24 mouse cellular contexts compared by ENCODE assay signal in the genomic region with DNA sequence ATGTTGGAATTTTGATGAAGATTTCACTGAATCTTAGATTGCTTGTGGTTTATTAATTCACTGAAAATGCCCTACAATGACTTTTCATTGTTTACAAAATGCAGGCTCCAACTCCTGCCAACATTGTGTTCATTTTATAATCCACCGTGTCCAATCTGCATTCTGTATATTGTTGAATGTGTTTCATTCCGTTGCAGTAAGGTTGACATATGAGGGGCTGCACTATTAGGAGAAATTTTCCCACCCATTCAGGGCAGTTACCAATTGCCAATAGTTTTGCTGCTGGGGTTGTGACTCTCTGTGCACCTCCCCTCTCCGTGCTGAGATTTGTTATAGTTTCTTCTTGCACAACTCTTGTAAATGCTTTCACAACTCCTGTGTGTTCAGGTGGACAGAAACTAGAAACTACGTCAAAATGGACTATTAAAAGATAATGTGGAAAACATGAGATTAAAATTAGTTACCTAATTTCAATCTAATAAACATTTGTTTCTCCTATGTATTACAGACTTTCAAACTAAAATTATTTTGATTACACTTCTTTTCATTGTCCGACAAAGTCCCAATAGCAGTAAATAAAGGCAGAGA.
DNase-seq lines count a peak whose midpoint lies in the region; ATAC-seq and TF ChIP-seq lines count a peak whose summit lies in the region.
"Had no signal": no experiment of that assay in that cellular context is flagged by ENCODE, and none has a peak within 500 bp of the region (broad histone marks: within the 10 kb centered on the region; RNA-seq: fewer than 3 reads in every experiment).

No protein-coding gene starts in this region.

- H3K79me2 ChIP-seq in liver, adult 2 months (ENCODE audit: control insufficient read depth, insufficient read depth, low read length) = no peaks in the 10 kb centered on the region

- no peak overlapping the region for H3K4me2 ChIP-seq in hindbrain, embryonic 11.5 days (replicated peaks; ENCODE audit: low read depth, low read length)
- H3K4me2 ChIP-seq in hindbrain, embryonic 14.5 days (replicated peaks) = no peak overlapping the region
- no peak overlapping the region for H3K4me2 ChIP-seq in liver, postnatal 0 days (ENCODE audit: low read depth, low read length)
- H3K4me2 ChIP-seq in midbrain, embryonic 12.5 days (replicated peaks) = no peak overlapping the region
- H3K4me2 ChIP-seq: embryonic facial prominence, embryonic 12.5 days; forebrain, embryonic 13.5 days; forebrain, embryonic 15.5 days had no signal

- H3K27me3 ChIP-seq in hindbrain, embryonic 11.5 days (ENCODE audit: control insufficient read depth, insufficient read depth, low read length) = no peaks in the 10 kb centered on the region
- H3K27me3 ChIP-seq in hindbrain, embryonic 14.5 days (ENCODE audit: control insufficient read depth, insufficient read depth, low read length) = no peaks in the 10 kb centered on the region
- H3K27me3 ChIP-seq in liver, adult 2 months (ENCODE audit: control insufficient read depth, insufficient read depth, low read length) = no peaks in the 10 kb centered on the region
- H3K27me3 ChIP-seq in liver, postnatal 0 days (ENCODE audit: insufficient read depth, low read length) = no peaks in the 10 kb centered on the region
- no peaks in the 10 kb centered on the region for H3K27me3 ChIP-seq in midbrain, embryonic 12.5 days
- H3K27me3 ChIP-seq in midbrain, embryonic 10.5 days (ENCODE audit: low read depth, poor library complexity, severe bottlenecking) = no peaks in the 10 kb centered on the region
- H3K27me3 ChIP-seq: CH12.LX; embryonic facial prominence, embryonic 12.5 days; forebrain, embryonic 13.5 days; forebrain, embryonic 15.5 days; Patski had no signal

- no peak overlapping the region for H3K27ac ChIP-seq in hindbrain, embryonic 11.5 days (ENCODE audit: low read depth, low read length)
- no peak overlapping the region for H3K27ac ChIP-seq in hindbrain, embryonic 14.5 days
- no peak overlapping the region for H3K27ac ChIP-seq in liver, adult 2 months (replicated peaks; ENCODE audit: insufficient read depth, low read depth, low read length)
- no peak overlapping the region for H3K27ac ChIP-seq in liver, postnatal 0 days (ENCODE audit: low read depth)
- H3K27ac ChIP-seq in midbrain, embryonic 12.5 days (replicated peaks) = no peak overlapping the region
- H3K27ac ChIP-seq in midbrain, embryonic 10.5 days (replicated peaks) = no peak overlapping the region
- H3K27ac ChIP-seq: embryonic facial prominence, embryonic 10.5 days; embryonic facial prominence, embryonic 12.5 days; forebrain, embryonic 13.5 days; forebrain, embryonic 15.5 days had no signal

- no peak for TF ChIP-seq CTCF in liver, adult 2 months (IDR thresholded peaks at IDR 0.05; ENCODE audit: low read depth, low read length)
- TF ChIP-seq CTCF in liver, postnatal 0 days (IDR thresholded peaks at IDR 0.05; ENCODE audit: low read depth) = no peak

- TF ChIP-seq EP300 in liver, postnatal 0 days (IDR thresholded peaks at IDR 0.05; ENCODE audit: low read depth) = no peak

- H3K9me3 ChIP-seq in hindbrain, embryonic 11.5 days (ENCODE audit: control insufficient read depth, low read length) = no peaks in the 10 kb centered on the region
- no peaks in the 10 kb centered on the region for H3K9me3 ChIP-seq in hindbrain, embryonic 14.5 days (ENCODE audit: control insufficient read depth, low read length)
- H3K9me3 ChIP-seq in liver, postnatal 0 days (ENCODE audit: low read length) = peaks cover 2% of the 10 kb centered on the region; the same call in 1 of the 2 replicates
- no peaks in the 10 kb centered on the region for H3K9me3 ChIP-seq in midbrain, embryonic 12.5 days
- H3K9me3 ChIP-seq in midbrain, embryonic 10.5 days (replicated peaks) = no peaks in the 10 kb centered on the region
- H3K9me3 ChIP-seq: embryonic facial prominence, embryonic 10.5 days; embryonic facial prominence, embryonic 12.5 days; forebrain, embryonic 13.5 days; forebrain, embryonic 15.5 days had no signal

- no peaks in the 10 kb centered on the region for H3K4me1 ChIP-seq in hindbrain, embryonic 11.5 days (replicated peaks; ENCODE audit: control insufficient read depth, insufficient read depth, low read length)
- H3K4me1 ChIP-seq in hindbrain, embryonic 14.5 days (replicated peaks; ENCODE audit: control insufficient read depth, insufficient read depth, low read length) = no peaks in the 10 kb centered on the region
- no peaks in the 10 kb centered on the region for H3K4me1 ChIP-seq in liver, adult 2 months (ENCODE audit: control insufficient read depth, insufficient read depth, low read length)
- H3K4me1 ChIP-seq in liver, postnatal 0 days (ENCODE audit: insufficient read depth) = no peaks in the 10 kb centered on the region
- no peaks in the 10 kb centered on the region for H3K4me1 ChIP-seq in midbrain, embryonic 12.5 days
- no peaks in the 10 kb centered on the region for H3K4me1 ChIP-seq in midbrain, embryonic 10.5 days
- H3K4me1 ChIP-seq: embryonic facial prominence, embryonic 10.5 days; embryonic facial prominence, embryonic 12.5 days; forebrain, embryonic 13.5 days; forebrain, embryonic 15.5 days had no signal

- no peak for DNase-seq in hindbrain, embryonic 11.5 days (ENCODE audit: low spot score)
- no peak for DNase-seq in hindbrain, embryonic 14.5 days (ENCODE audit: low spot score)
- DNase-seq in liver, adult 2 months (ENCODE audit: extremely low read depth, low read depth, low spot score) = peak; percentile 53
- no peak for DNase-seq in liver, postnatal 0 days
- DNase-seq in midbrain, embryonic 10.5 days (ENCODE audit: low spot score) = no peak
- DNase-seq: adrenal gland, adult 8-10 months; adrenal gland, postnatal 14 days; adrenal gland, postnatal 36 days; B cell, adult 2 months; cerebellum, adult 11-12 months; cerebellum, adult 2 months; cerebellum, adult 9-10 months; cerebellum, postnatal 10 days; cerebellum, postnatal 25 days had no signal

- ATAC-seq in hindbrain, embryonic 11.5 days (ENCODE audit: low FRiP score) = peak; percentile 41
- ATAC-seq in hindbrain, embryonic 14.5 days (ENCODE audit: low FRiP score) = no peak
- ATAC-seq in liver, postnatal 0 days = no peak
- ATAC-seq in midbrain, embryonic 12.5 days (ENCODE audit: low FRiP score, low read depth) = peak; percentile 71; the same call in 1 of the 2 replicates
- ATAC-seq: activated CD4-positive, CD25-positive, alpha-beta regulatory T cell, adult 4 months; CD4-positive, CD25-positive, alpha-beta regulatory T cell, adult 4 months; forebrain, embryonic 13.5 days; forebrain, embryonic 15.5 days; Patski had no signal

- WGBS in hindbrain, embryonic 11.5 days = 65% methylated on average over 5 of the region's 5 CpGs
- 53% methylated on average over 5 of the region's 5 CpGs for WGBS in hindbrain, embryonic 14.5 days
- 67% methylated on average over 5 of the region's 5 CpGs for WGBS in liver, adult 2 months
- 70% methylated on average over 5 of the region's 5 CpGs for WGBS in liver, postnatal 0 days (ENCODE audit: insufficient replicate concordance)
- WGBS in midbrain, embryonic 12.5 days = 74% methylated on average over 5 of the region's 5 CpGs
- WGBS in midbrain, embryonic 10.5 days = 87% methylated on average over 5 of the region's 5 CpGs

- no peaks in the 10 kb centered on the region for H3K36me3 ChIP-seq in hindbrain, embryonic 11.5 days (ENCODE audit: control insufficient read depth, insufficient read depth, low read length)
- H3K36me3 ChIP-seq in hindbrain, embryonic 14.5 days (replicated peaks; ENCODE audit: control insufficient read depth, insufficient read depth) = no peaks in the 10 kb centered on the region
- no peaks in the 10 kb centered on the region for H3K36me3 ChIP-seq in liver, adult 2 months (ENCODE audit: control insufficient read depth, insufficient read depth, low read length)
- no peaks in the 10 kb centered on the region for H3K36me3 ChIP-seq in liver, postnatal 0 days (replicated peaks; ENCODE audit: insufficient read depth, low read length)
- no peaks in the 10 kb centered on the region for H3K36me3 ChIP-seq in midbrain, embryonic 12.5 days
- no peaks in the 10 kb centered on the region for H3K36me3 ChIP-seq in midbrain, embryonic 10.5 days
- H3K36me3 ChIP-seq: embryonic facial prominence, embryonic 10.5 days; embryonic facial prominence, embryonic 12.5 days; forebrain, embryonic 15.5 days; G1E had no signal

- TF ChIP-seq POLR2A in liver, adult 2 months (IDR thresholded peaks at IDR 0.05; ENCODE audit: extremely low read depth, insufficient read depth, low read length) = no peak

- H3K9ac ChIP-seq in hindbrain, embryonic 11.5 days (ENCODE audit: low read depth, low read length) = no peak overlapping the region
- H3K9ac ChIP-seq in hindbrain, embryonic 14.5 days = no peak overlapping the region
- no peak overlapping the region for H3K9ac ChIP-seq in liver, adult 2 months (ENCODE audit: low read depth, low read length)
- no peak overlapping the region for H3K9ac ChIP-seq in liver, postnatal 0 days (replicated peaks)
- H3K9ac ChIP-seq in midbrain, embryonic 12.5 days (replicated peaks) = no peak overlapping the region
- H3K9ac ChIP-seq: embryonic facial prominence, embryonic 12.5 days; forebrain, embryonic 13.5 days; forebrain, embryonic 15.5 days had no signal

- H3K4me3 ChIP-seq in hindbrain, embryonic 11.5 days (ENCODE audit: low read depth, low read length) = no peak overlapping the region
- H3K4me3 ChIP-seq in hindbrain, embryonic 14.5 days (replicated peaks; ENCODE audit: low read length) = no peak overlapping the region
- H3K4me3 ChIP-seq in liver, adult 2 months (ENCODE audit: insufficient read depth, low read depth, low read length) = no peak overlapping the region
- no peak overlapping the region for H3K4me3 ChIP-seq in liver, postnatal 0 days (ENCODE audit: low read depth, low read length)
- no peak overlapping the region for H3K4me3 ChIP-seq in midbrain, embryonic 12.5 days
- H3K4me3 ChIP-seq in midbrain, embryonic 10.5 days = no peak overlapping the region
- H3K4me3 ChIP-seq: embryonic facial prominence, embryonic 10.5 days; embryonic facial prominence, embryonic 12.5 days; forebrain, embryonic 13.5 days; forebrain, embryonic 15.5 days had no signal

Comparison
In these comparisons a context has a peak if more than half of its experiments do, and no peak if none do; other contexts are left out.
1. ATAC-seq: peak in hindbrain, embryonic 11.5 days (single experiment) and midbrain, embryonic 12.5 days (single experiment); none in hindbrain, embryonic 14.5 days (single experiment) and liver, postnatal 0 days (single experiment).